Mouse (Mus musculus): ENCODE data around the gene Ap2m1.

DNA sequence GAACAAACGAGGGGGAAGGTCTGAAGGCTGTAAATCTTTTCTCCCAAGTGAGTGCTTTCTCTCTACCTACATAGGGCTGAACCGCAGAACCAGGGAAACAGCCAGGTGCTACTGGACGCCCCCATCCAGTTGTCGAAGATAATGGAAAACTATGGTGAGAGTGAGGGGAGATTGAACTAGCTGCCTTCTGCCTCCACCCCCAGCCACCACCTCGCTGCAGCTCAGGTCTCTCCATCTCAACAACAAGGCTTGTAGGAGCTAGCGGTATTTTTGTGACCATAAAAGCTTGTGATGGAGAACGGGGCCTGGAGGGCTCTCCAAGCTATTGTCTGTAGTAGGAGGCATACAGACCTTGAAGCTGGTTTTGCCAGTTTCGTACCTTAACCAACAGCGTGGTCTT, 13.9 kb downstream of the Ap2m1 start:
- TF ChIP-seq POLR2A (IDR thresholded peaks at IDR 0.05; ENCODE audit: extremely low read depth, insufficient read depth, low read length) (no peak), CTCF (IDR thresholded peaks at IDR 0.05; ENCODE audit: extremely low read depth, insufficient read depth, low read length) (no peak)
